Mouse (Mus musculus): ENCODE results near the gene Tbc1d19.

DNA sequence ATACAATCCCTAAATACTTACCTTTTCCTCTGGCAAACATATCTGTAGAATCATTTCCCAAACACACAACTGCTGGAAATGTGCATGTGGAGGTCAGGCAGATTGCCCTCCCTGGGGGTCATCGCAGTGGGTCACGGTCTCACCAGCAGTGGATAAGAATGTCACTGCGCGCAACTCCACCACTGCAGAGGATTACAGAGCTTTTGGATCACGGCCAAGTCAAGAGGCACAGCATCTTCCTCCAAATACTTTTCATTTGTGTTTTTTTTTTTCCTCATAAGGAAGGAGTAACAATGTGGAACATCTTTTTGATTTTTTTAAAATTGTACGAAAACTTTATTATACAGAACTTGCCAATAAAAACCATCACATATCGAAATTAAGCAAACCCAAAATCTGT lies 129.6 kb downstream of the Tbc1d19 start:
- no peak for TF ChIP-seq USF1 (IDR thresholded peaks at IDR 0.05; ENCODE audit: low read depth, low read length)
- TF ChIP-seq CTCF (IDR thresholded peaks at IDR 0.05 in 2 of 3, conservative IDR thresholded peaks at IDR 0.05 in 1 of 3; ENCODE audit: control insufficient read depth in 1 of 3, insufficient read depth in 1 of 3, low read depth in 2 of 3, low read length in 3 of 3, poor library complexity in 1 of 3, severe bottlenecking in 1 of 3), result no peak
- no peak for TF ChIP-seq NRF1 (IDR thresholded peaks at IDR 0.05; ENCODE audit: insufficient read depth, low read depth, low read length, poor library complexity, severe bottlenecking)
- TF ChIP-seq ELF1 (IDR thresholded peaks at IDR 0.05; ENCODE audit: low read depth, low read length), result no peak
- TF ChIP-seq JUND (IDR thresholded peaks at IDR 0.05; ENCODE audit: low read depth, low read length), result no peak
- no peak for TF ChIP-seq CHD2 (IDR thresholded peaks at IDR 0.05; ENCODE audit: low read length)
- TF ChIP-seq MAZ (IDR thresholded peaks at IDR 0.05; ENCODE audit: low read depth, low read length), result no peak
- TF ChIP-seq EP300 (IDR thresholded peaks at IDR 0.05; ENCODE audit: low read depth in 1 of 2, low read length in 2 of 2), result no peak
- no peak for TF ChIP-seq POLR2A (IDR thresholded peaks at IDR 0.05; ENCODE audit: control insufficient read depth in 1 of 2, insufficient read depth in 1 of 2, low read depth in 1 of 2, low read length in 2 of 2, poor library complexity in 1 of 2)
